Mouse (Mus musculus) MN1 (cell line): ENCODE results near the gene Inpp5a.

ENCODE experiments used
- DNase-seq: peaks from one replicate; pipeline ENCODE4 v3.0.0-alpha.2; 2016; ENCODE audit warnings: low spot score

Gene Inpp5a

GRCm38 (mm10) chr7:139536831-139537230 lies 147.9 kb downstream of the Inpp5a start:
- DNase-seq, result no peak

GRCm38 (mm10) chr7:139537831-139538230 lies 148.9 kb downstream of the Inpp5a start:
- DNase-seq, result no peak

GRCm38 (mm10) chr7:139538541-139538940 lies 149.6 kb downstream of the Inpp5a start:
- DNase-seq, result no peak

- DNase-seq, result no peak
Measured at GRCm38 (mm10) chr7:139540601-139541000, 151.7 kb downstream of the Inpp5a start.

GRCm38 (mm10) chr7:139541422-139541821 lies 152.5 kb downstream of the Inpp5a start:
- no peak for DNase-seq

GRCm38 (mm10) chr7:139544706-139545625 lies 156.1 kb downstream of the Inpp5a start:
- DNase-seq, result peak; percentile 51

GRCm38 (mm10) chr7:139547325-139547724 lies 158.4 kb downstream of the Inpp5a start:
- DNase-seq, result no peak

GRCm38 (mm10) chr7:139550086-139550783 lies 161.3 kb downstream of the Inpp5a start:
- DNase-seq, result no peak

- no peak for DNase-seq
Measured at GRCm38 (mm10) chr7:139551519-139551918, 162.6 kb downstream of the Inpp5a start.

- no peak for DNase-seq
Measured at GRCm38 (mm10) chr7:139556331-139556730, 167.4 kb downstream of the Inpp5a start.

GRCm38 (mm10) chr7:139556746-139557526 lies 168.0 kb downstream of the Inpp5a start:
- no peak for DNase-seq

GRCm38 (mm10) chr7:139559659-139560058 lies 170.8 kb downstream of the Inpp5a start:
- DNase-seq, result no peak

- no peak for DNase-seq
Measured at GRCm38 (mm10) chr7:139563425-139563824, 174.5 kb downstream of the Inpp5a start.

- DNase-seq, result no peak
Measured at GRCm38 (mm10) chr7:139564161-139564560, 175.3 kb downstream of the Inpp5a start.

GRCm38 (mm10) chr7:139565998-139566397 lies 177.1 kb downstream of the Inpp5a start:
- no peak for DNase-seq

GRCm38 (mm10) chr7:139566533-139566932 lies 177.6 kb downstream of the Inpp5a start:
- no peak for DNase-seq

- no peak for DNase-seq
Measured at GRCm38 (mm10) chr7:139570788-139571187, 181.9 kb downstream of the Inpp5a start.

GRCm38 (mm10) chr7:139572665-139573064 lies 183.8 kb downstream of the Inpp5a start:
- DNase-seq, result no peak

- DNase-seq, result peak; percentile 61
Measured at GRCm38 (mm10) chr7:139576064-139576686, 187.3 kb downstream of the Inpp5a start.

GRCm38 (mm10) chr7:139579261-139579905 lies 190.5 kb downstream of the Inpp5a start:
- no peak for DNase-seq
